Comparison of ENCODE assay signal across 8 mouse cellular contexts in genomic region chr1:57377376-57378341, GRCm38 (mm10). TPM values are rescaled to one million over a fixed set of nuclear protein-coding genes. Genes with fewer than 3 reads are reported as not detected.
DNase-seq lines count a peak whose midpoint lies in the region; ATAC-seq and TF ChIP-seq lines count a peak whose summit lies in the region.

1700066M21Rik (plus strand) TSS chr1:57377620.

- H3K27me3 ChIP-seq in forebrain, embryonic 16.5 days (replicated peaks; ENCODE audit: control insufficient read depth, insufficient read depth, low read length): no peaks in the 10 kb centered on the region
- no peaks in the 10 kb centered on the region for H3K27me3 ChIP-seq in lung, embryonic 15.5 days

- peak within 1 kb of the TSS; percentile 83 to 91 for H3K4me3 ChIP-seq in ES-E14 (ENCODE audit: insufficient read depth in 1 of 2, low read depth in 1 of 2, low read length in 2 of 2, poor library complexity in 1 of 2, severe bottlenecking in 1 of 2)
- peak within 1 kb of the TSS; percentile 63 for H3K4me3 ChIP-seq in forebrain, embryonic 16.5 days (replicated peaks; ENCODE audit: low read length)
- H3K4me3 ChIP-seq in lung, embryonic 15.5 days: peak within 1 kb of the TSS; percentile 99

- H3K4me2 ChIP-seq in forebrain, embryonic 16.5 days (ENCODE audit: low read length): peak within 1 kb of the TSS; percentile 69
- H3K4me2 ChIP-seq in lung, embryonic 15.5 days: peak within 1 kb of the TSS; percentile 89

- H3K9ac ChIP-seq in ES-E14 (ENCODE audit: insufficient read depth, low read depth, low read length, poor library complexity, severe bottlenecking): peak within 1 kb of the TSS; percentile 78
- H3K9ac ChIP-seq in forebrain, embryonic 16.5 days (replicated peaks; ENCODE audit: low read depth, low read length): peak within 1 kb of the TSS; percentile 81
- peak within 1 kb of the TSS; percentile 90 for H3K9ac ChIP-seq in lung, embryonic 15.5 days

- peak; percentile 87 for DNase-seq in ES-E14 (ENCODE audit: low read depth, low spot score)
- peak; percentile 93 for DNase-seq in cerebellum, adult 11-12 months
- DNase-seq in heart, postnatal 4 days: peak; percentile 96
- peak; percentile 89 to 93 for DNase-seq in layer of hippocampus, adult 8-10 months (ENCODE audit: low spot score in 2 of 2)
- DNase-seq in ovary, adult 18-20 months (ENCODE audit: low spot score): peak; percentile 87
- peak; percentile 82 for DNase-seq in thymus, postnatal 0 days (ENCODE audit: low spot score)

- WGBS in forebrain, embryonic 16.5 days: 0% methylated on average over 76 of the region's 81 CpGs
- under 1% methylated on average over 70 of the region's 81 CpGs for WGBS in lung, embryonic 15.5 days

- peak; percentile 97 for ATAC-seq in forebrain, embryonic 16.5 days
- peak; percentile 97 for ATAC-seq in lung, embryonic 15.5 days (ENCODE audit: borderline replicate concordance, extremely low read depth, low FRiP score, low TSS enrichment)

- no peak within 1 kb of the TSS; the same call in 1 of the 2 replicates for H3K27ac ChIP-seq in ES-E14 (ENCODE audit: insufficient read depth, low read depth, low read length, poor library complexity, severe bottlenecking)
- H3K27ac ChIP-seq in forebrain, embryonic 16.5 days (ENCODE audit: low read length): peak within 1 kb of the TSS; percentile 79
- H3K27ac ChIP-seq in lung, embryonic 15.5 days: peak within 1 kb of the TSS; percentile 84

- peaks cover 0 to 2% of the 10 kb centered on the region in 2 experiments; a peak in 1 of 4 replicates for H3K4me1 ChIP-seq in ES-E14 (ENCODE audit: control insufficient read depth in 2 of 2, insufficient read depth in 2 of 2, low read length in 2 of 2, poor library complexity in 1 of 2)
- H3K4me1 ChIP-seq in forebrain, embryonic 16.5 days (replicated peaks; ENCODE audit: control insufficient read depth, insufficient read depth, low read length): peaks cover 16% of the 10 kb centered on the region
- peaks cover 8% of the 10 kb centered on the region for H3K4me1 ChIP-seq in lung, embryonic 15.5 days

- H3K36me3 ChIP-seq in ES-E14 (ENCODE audit: control insufficient read depth, insufficient read depth, low read length, poor library complexity, severe bottlenecking): no peaks in the 10 kb centered on the region; the same call in 1 of the 2 replicates
- H3K36me3 ChIP-seq in forebrain, embryonic 16.5 days (ENCODE audit: control insufficient read depth, insufficient read depth): no peaks in the 10 kb centered on the region
- no peaks in the 10 kb centered on the region for H3K36me3 ChIP-seq in lung, embryonic 15.5 days

- in situ Hi-C loops in ES-E14 (cut with MboI; ENCODE audit: low sequenced_read_pairs in 2 of 2, unreplicated experiment in 2 of 2): no loop called here

- no peaks in the 10 kb centered on the region for H3K9me3 ChIP-seq in ES-E14 (ENCODE audit: control insufficient read depth, insufficient read depth, low read depth, low read length)
- H3K9me3 ChIP-seq in forebrain, embryonic 16.5 days (ENCODE audit: control insufficient read depth, low read length): no peaks in the 10 kb centered on the region
- H3K9me3 ChIP-seq in lung, embryonic 15.5 days: no peaks in the 10 kb centered on the region

TF ChIP-seq in ES-E14, 5 proteins besides CTCF, POLR2A, EP300 and RAD21:
- no peak for TF ChIP-seq ZNF384 (IDR thresholded peaks at IDR 0.05; ENCODE audit: low read depth, low read length)
- TF ChIP-seq ZC3H11A (IDR thresholded peaks at IDR 0.05; ENCODE audit: borderline replicate concordance, low read depth, low read length): no peak
- no peak for TF ChIP-seq HCFC1 (IDR thresholded peaks at IDR 0.05; ENCODE audit: borderline replicate concordance, insufficient read depth, low read length)
- TF ChIP-seq MAFK (IDR thresholded peaks at IDR 0.05; ENCODE audit: insufficient read depth, low read depth, low read length): no peak
- no peak for TF ChIP-seq CHD2 (IDR thresholded peaks at IDR 0.05; ENCODE audit: low read depth, low read length)

RNA-seq across cellular contexts. Expression of gene 1700066M21Rik, which starts in this region (rescaled TPM):
- total RNA-seq in ES-E14 (2012; rRNA removed): 6.7 and 7.3 TPM in 2 replicates
- polyA plus RNA-seq in forebrain, embryonic 16.5 days (2015; fragmentation: Nextera tagmentation; extraction: Ambion mirVana): 32.6 and 40.8 TPM in 2 replicates
- total RNA-seq in heart, postnatal 4 days (2021): 1 to 10 TPM; 4.1 to 5.8 TPM
- total RNA-seq in layer of hippocampus, adult 8-10 months (2022): 10 to 100 TPM; 18.7 to 26.0 (median 21.8) TPM
- 13.4 and 14.9 TPM in 2 replicates for polyA plus RNA-seq in lung, embryonic 15.5 days (2015; fragmentation: Nextera tagmentation; extraction: Ambion mirVana)
- polyA plus RNA-seq in thymus, postnatal 0 days (2015; fragmentation: Nextera tagmentation; extraction: Ambion mirVana): 7.3 TPM in 2 replicates
